Mouse (Mus musculus): ENCODE results near the gene Ms4a6c.
"Not testable (repeated sequence)": the region's sequence is repeated elsewhere in the genome, so short reads cannot be mapped to it uniquely, and the experiment has no call there.

Ms4a6c gene

DNA sequence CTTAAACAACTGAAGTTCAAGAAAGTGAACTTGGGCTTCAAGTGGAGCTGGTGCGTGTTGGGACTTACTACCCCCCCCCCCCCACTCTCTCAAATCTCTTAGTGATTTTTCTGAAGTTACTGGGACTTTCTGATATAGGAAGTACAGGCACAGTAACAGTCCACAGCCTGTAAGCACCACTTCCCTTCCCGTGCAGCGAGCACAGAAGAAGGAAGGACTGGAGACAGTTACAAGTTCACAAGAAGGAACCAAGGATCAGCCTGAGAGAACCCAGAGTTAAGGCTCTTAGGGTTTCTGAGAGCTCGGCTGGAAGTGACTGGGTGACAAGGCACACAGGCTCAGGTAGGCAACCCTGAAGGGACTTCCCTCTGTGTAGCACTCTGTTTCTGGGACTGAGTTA, at the start of gene Ms4a6c:
TSS of gene Ms4a6c (plus strand) at position 152 of the 400 bp plus-strand sequence.
- not testable (repeated sequence) for ATAC-seq (ENCODE audit: low TSS enrichment)

DNA sequence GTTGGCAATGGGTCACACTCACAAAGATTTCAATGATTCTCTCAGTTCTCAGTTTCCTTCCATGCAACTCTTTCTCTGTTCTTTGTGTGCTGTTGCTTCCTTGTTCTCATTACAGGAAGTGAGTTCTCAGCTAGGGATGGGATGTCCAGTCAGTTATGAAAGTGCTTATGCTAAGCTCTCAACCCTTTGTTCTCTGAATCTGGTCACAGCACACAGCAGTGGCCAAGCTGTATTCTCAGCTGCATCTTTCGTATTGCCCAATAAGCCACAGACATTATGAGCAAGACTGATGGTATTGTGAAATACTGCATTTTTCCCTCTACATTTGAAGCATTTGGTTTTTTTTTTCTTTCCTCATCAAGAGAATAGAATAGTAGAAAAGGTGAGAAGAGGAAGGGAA, 38.0 kb upstream of the Ms4a6c start:
- ATAC-seq (ENCODE audit: low TSS enrichment): not testable (repeated sequence)

GRCm38 (mm10) chr19:11435058-11435834, 33.9 kb upstream of the Ms4a6c start:
- ATAC-seq (ENCODE audit: low TSS enrichment): no peak

GRCm38 (mm10) chr19:11443338-11443737, 25.8 kb upstream of the Ms4a6c start, which contains the start of gene Ms4a4b:
TSS of gene Ms4a4b (plus strand) at chr19:11443553.
- no peak for ATAC-seq (ENCODE audit: low TSS enrichment)

DNA sequence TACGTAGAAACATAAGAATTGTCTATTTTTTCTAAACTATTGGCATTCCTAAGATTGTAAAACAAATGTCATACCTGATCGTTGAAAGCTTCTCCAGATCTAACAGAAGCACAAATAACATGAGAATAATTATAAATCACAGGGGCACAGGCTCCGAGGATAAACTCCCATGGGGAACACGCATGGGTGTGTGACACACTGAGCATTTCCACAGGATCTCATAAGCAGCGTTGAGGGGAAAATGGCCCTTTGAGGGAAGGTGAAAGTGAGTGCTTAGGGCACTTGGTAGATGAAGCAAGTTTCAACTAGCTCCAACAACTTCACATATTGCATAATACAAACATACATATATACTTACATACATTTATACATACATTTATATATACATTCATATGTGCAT, 25.2 kb upstream of the Ms4a6c start:
- no peak for ATAC-seq (ENCODE audit: low TSS enrichment)

- no peak for ATAC-seq (ENCODE audit: low TSS enrichment)
Measured at GRCm38 (mm10) chr19:11447238-11447637, 21.9 kb upstream of the Ms4a6c start.

GRCm38 (mm10) chr19:11459041-11459440, 10.1 kb upstream of the Ms4a6c start:
- not testable (repeated sequence) for ATAC-seq (ENCODE audit: low TSS enrichment)

- ATAC-seq (ENCODE audit: low TSS enrichment): not testable (repeated sequence)
Measured at GRCm38 (mm10) chr19:11464795-11465194, 4.4 kb upstream of the Ms4a6c start.

DNA sequence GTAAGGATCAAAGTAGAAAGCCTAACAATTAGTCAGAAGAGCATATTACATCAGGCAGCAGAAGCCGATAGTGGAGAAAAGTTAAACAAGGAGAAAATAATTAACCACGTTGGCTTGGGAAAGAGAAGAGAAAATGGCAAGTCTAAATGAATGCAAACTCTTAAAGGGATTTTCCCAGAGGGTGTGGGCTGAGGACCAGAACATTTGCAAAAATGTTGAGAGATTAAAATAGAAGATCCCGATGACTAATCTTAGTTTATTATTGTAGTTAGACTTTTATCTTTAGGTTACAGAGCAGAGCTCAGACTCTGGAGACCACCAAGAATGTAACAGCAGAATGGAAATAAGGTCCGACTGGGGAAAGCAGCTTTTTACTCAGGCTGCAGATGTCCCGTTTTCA, 2.7 kb upstream of the Ms4a6c start:
- peak; percentile 79 for ATAC-seq (ENCODE audit: low TSS enrichment)

GRCm38 (mm10) chr19:11468361-11468760, 805 bp upstream of the Ms4a6c start:
- not testable (repeated sequence) for ATAC-seq (ENCODE audit: low TSS enrichment)

- ATAC-seq (ENCODE audit: low TSS enrichment): no peak
Measured at GRCm38 (mm10) chr19:11479714-11480113, 10.5 kb downstream of the Ms4a6c start.

GRCm38 (mm10) chr19:11482684-11483083, 13.5 kb downstream of the Ms4a6c start:
- ATAC-seq (ENCODE audit: low TSS enrichment): no peak

GRCm38 (mm10) chr19:11483941-11484340, 14.8 kb downstream of the Ms4a6c start:
- ATAC-seq (ENCODE audit: low TSS enrichment): no peak

GRCm38 (mm10) chr19:11484388-11484787, 15.2 kb downstream of the Ms4a6c start:
- ATAC-seq (ENCODE audit: low TSS enrichment): peak; percentile 64

DNA sequence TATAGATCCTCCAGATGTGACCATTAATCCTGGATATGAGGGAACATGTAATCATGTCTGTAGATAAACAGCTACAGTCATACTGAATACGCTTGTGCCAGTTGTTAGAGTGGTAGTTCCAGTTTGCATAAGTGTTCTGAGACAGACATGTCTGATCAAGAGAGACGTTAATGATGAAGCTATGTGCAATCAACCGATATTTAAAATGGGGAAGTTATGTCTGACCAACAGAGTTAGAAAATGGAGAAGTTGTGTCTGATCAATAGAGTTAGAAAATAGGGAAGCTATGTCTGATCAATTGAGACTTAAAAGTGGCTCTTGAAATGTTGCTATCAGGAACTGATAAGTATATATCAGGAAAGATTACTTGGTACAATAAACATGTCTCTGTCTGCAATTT, 16.1 kb downstream of the Ms4a6c start:
- no peak for ATAC-seq (ENCODE audit: low TSS enrichment)

- peak; percentile 83 for ATAC-seq (ENCODE audit: low TSS enrichment)
Measured at GRCm38 (mm10) chr19:11485746-11486145, 16.6 kb downstream of the Ms4a6c start, which contains the start of gene Gm8369. TSS of gene Gm8369 (plus strand) at chr19:11485938.

DNA sequence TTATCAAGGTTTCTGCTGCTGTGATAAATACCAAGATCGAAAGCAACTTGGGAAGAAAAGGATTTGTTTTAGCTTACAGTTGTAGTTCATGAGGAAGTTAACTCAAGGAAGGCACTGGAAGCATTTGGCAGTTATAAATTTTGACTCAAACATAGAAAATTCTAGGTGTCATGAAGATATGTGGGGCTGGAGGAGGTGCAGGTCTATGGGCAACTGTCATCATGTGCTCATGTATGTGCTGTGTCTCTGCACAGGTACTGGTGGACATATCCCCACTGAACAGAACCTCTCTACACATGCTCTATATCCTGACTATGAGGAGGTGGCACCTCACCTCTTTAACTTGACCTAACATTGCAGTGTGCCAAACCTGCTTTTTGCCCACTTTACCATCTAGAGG, 17.4 kb downstream of the Ms4a6c start:
- no peak for ATAC-seq (ENCODE audit: low TSS enrichment)

GRCm38 (mm10) chr19:11491406-11492189, 22.4 kb downstream of the Ms4a6c start:
- no peak for ATAC-seq (ENCODE audit: low TSS enrichment)

DNA sequence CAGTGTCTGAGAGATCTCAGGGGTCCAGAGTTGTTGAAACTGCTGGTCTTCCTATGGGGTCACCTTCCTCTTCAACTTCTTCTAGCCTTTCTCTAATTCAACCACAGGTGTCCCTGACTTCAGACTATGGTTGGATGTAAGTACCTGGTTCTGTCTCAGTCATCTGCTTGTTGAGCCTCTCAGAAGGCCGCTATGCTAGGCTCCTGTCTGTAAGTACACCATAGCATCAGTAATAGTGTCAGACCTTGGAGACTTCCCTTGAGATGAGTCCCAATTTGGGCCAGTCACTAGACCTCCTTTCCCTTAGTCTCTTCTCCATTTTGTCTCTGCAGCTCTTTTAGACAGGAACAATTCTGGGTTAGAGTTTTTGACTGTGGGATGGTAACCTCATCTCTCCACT, 23.5 kb downstream of the Ms4a6c start:
- ATAC-seq (ENCODE audit: low TSS enrichment): no peak

DNA sequence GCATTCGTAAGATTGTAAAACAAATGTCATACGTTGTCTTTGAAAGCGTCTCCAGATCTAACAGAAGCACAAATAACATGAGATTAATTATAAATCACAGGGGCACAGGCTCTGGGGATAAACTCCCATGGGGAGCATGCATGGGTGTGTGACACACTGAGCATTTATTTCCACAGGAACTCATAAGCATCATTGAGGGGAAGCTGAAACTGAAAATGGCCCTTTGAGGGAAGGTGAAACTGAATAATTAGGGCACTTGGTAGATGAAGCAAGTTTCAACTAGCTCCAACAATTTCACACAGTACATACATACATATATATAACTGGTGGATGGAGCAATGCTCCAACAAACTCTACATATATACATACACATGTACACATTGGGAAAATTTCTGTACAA, 25.4 kb downstream of the Ms4a6c start:
- ATAC-seq (ENCODE audit: low TSS enrichment): no peak

- ATAC-seq (ENCODE audit: low TSS enrichment): no peak
Measured at GRCm38 (mm10) chr19:11496361-11496760, 27.2 kb downstream of the Ms4a6c start.

DNA sequence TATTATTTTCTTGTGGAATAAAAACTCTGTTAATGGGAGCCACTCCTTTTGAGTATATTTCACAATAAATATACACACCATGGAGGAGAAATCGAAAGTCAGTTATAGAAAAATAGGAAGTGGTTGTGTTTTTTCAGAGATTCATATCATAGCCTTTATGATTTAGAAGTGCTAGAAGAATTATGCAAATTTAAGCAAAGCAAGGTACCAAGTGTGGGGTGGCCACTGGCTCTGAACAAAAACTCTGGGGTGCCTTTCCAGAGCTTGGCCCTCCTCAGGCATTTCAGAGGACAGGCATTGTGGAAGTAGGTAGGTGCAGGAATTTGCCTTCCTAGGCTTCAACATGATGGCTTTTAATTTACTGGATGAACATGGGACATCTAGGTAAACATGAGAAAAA, 28.1 kb downstream of the Ms4a6c start:
- not testable (repeated sequence) for ATAC-seq (ENCODE audit: low TSS enrichment)

DNA sequence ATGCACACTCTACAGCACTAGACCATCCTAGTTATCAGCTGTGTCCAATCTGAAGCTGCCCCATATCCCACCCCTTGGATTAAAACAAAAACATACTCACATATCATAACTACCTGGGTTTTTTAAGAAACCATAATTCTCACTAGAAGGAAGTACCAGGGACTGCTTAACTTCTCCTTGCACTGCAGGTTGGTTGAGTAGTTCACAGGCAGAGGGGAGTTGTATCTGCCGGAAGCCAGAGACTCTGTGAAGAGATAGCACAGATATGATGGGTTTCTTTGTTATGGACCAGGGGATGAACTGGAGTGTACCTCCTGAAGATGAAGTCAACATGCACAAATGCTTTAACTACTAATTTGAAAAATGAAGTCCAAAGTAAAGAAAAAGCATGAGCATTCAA, 31.6 kb downstream of the Ms4a6c start:
- no peak for ATAC-seq (ENCODE audit: low TSS enrichment)

Data from frontal cortex, adult (tissue).